Mouse (Mus musculus) CD4-positive helper T cell, adult 2 months (primary cell): ENCODE results near the gene Dync2h1.
"Not testable (repeated sequence)": the region's sequence is repeated elsewhere in the genome, so short reads cannot be mapped to it uniquely, and the experiment has no call there.

Source experiments
- DNase-seq: peaks from one replicate; pipeline ENCODE4 v3.0.0-alpha.2; 2012; ENCODE audit warnings: low read depth, missing footprints, low spot score

Dync2h1 gene

DNA sequence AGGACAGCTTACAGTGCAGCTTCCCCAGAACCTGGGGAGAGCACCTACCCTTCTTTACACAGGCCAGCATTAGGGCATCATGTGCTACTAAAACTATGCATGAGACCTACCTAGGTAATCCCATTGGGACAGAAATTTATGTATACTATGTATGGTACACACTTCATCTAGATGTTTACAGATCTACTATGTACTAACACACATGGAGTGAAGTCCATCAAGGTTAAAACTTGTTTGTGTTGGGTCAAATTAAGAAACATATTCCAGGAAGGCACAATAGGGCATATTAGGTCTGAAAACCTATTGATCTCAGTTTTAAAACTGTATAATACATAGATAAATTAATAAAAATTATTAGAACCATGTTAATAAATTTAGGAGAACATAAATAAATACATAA, 168.6 kb downstream of the Dync2h1 start:
- DNase-seq = no peak

DNA sequence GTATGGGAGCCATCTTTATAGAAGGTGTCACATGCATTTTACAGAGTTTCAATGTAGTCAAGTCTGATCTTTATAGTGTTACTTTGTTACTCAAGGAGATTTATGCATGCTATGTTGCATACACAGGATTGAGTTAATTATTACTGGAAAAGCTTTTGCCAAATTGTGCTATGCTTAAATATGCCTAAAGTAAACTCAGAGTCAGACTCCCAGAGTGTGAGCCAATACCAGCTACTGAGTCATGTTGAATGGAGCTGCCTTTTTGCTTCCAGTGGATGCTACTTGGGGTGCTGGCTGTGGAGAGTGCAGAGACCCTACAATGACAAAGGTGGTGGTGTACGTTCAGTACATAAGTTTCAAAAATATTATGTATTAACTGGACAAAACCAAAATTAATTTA, 169.5 kb downstream of the Dync2h1 start:
- no peak for DNase-seq

DNA sequence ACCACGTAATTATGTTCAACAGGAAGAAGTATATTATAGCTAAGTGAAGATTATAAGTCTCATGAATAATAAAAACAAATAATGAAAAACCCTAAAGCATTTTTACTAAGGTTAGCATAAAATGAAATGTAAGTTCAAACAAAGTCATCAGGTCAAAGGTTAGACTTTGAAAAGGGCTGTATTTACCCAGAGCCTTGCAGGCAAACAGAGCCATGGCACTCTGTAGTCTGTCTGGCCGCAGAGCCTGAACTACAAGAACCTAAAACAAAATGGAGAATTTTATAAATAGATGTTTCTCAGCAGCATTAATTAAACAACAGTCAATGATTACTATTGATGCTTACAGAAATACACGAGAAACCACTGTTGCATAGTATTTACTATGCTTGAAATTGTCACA, 174.5 kb downstream of the Dync2h1 start:
- no peak for DNase-seq

DNA sequence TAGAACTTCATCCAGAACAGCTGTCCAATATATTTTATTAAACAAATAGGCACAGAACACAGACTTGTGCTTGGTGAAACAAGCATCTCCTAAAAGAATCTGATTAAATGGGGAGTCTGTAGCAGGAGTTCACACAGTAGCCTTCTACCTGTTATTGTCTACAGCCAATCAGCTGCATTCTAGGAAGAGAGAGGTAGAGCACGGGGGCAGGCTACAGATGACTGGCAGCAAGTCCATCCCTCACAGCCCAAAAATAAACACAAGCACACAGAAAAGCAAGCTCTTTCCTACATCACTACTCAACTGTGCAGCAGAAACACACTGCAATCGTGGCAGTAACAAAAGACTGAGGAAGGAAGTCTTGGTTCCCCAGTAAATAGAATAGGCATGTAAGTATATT, 189.4 kb downstream of the Dync2h1 start:
- DNase-seq = no peak

DNA sequence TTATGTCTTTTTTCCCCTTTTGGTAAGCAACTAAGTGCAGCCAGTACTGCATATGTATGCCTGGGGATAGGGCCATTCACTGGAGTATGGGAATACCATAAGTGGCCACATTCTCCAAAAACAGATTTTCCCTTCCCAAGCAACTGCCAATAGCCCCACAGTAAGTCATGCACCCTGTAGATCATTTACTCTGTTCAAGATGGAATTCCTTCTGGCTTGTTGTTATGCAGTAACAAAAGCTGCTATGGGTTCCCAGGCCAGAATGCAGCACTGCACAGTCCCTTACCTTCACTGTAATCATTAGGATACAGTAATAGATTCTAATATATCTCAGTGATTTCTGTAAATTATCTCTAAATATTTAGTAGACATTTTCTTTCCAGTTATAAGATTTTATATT, 190.0 kb downstream of the Dync2h1 start:
- no peak for DNase-seq

DNA sequence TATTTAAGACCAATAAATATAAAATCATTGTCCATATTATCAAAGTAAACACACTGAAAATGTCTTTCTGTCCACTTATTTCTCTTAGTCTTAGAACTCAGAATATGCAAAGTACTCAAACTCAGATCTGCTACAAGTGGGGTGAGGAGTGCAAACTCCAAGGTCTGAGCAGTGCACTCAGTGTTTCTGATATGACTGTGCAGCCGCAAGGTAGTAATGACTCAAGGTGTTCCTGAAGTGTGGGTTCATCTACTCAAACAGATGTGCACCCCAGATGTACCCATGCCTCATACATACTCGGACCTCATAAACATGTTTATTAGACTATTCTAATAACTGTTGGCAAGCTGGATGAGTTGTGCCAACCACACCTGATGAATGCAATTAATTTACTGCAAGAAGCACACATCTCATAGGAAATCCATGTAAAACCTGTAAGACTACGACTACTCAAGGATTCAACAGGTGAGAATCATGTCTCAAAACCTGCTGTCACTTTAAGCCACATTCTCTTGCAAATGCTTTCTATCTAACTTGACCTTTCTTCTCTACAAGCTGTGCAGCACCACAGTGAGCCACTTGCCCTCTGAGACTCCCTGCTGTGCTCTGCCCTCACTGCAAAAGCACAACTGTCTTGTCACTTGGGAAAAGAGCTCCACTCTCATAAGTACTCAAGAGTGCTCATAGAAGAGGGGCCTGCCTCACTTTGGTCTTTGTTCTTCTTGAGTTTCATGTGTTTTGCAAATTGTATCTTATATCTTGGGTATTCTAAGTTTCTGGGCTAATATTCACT, 195.2 kb downstream of the Dync2h1 start:
- DNase-seq = no peak

DNA sequence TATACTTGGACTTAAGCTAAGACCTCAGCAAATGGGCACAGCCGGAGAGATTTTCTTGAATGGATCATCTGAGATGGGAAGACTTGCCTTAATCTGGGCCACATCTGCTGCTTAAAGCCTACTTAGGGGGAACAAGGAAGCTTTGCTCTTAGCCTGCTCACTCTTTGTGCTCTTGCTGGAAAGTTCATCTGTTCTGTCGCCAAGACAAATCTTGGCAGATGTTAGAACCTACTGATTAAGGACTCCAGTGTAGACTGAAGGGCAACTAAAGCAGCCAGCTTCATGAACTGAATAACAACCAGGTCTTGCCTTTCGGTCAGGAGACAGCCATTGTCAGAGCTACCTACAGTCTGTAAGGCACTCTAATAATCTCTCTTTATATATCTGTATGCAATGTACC, 198.1 kb downstream of the Dync2h1 start:
- DNase-seq = no peak

DNA sequence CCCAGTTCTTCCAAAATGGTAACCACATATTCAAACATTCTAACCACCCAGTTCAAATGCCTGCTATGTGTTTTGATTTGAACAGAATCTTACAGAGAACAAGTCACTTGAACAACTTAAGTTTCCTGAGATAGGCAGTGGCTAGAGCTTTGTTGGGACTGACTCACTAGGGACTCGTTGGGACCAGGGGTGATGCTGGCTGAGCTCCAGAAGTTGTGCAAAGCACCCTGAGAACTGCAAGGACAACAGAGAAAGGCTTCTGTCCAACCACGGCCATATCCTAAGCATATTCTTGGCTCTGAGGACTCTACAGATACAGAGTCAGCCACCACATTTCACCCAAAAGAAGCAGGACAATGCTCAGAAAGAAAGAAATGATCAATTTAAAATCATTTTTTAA, 215.1 kb downstream of the Dync2h1 start:
- DNase-seq = no peak

DNA sequence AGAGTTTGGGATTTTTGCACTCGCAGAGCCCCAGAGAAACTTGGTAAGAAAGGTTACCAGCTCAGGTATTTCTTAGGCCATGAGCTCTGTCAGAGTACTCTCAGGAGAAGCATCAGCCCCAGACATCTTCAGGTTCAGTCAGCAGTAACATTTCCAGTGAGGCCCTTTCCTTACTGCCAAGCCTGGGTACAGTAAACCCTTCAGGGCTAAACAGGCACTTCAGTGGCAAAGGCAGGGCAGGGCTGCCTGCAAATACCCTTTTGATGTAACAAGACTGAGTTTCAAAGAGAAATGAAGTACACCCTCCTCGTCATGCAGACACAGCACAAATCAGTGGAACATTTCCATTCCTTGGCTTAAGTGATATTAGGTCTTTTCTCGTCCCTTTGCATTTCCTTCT, 219.2 kb downstream of the Dync2h1 start:
- DNase-seq = no peak

DNA sequence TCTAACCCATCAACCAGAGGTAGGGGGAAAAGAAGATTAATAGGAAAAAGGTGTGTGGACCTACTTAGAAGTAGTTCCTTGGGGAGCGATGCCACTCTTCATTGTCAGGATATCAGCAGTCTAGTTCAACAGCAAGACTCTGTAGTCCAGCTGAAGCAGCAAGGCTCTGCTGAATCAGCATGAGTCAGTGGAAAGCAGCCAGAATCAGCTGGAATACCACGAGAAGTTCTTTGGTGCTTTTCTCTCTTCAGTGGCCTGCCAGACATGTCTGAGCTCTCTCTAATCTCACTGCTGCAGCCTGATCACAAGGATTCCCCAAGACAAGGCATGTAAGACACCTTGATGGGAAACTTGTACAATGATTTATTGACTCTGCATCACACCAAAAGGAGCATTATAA, 225.9 kb downstream of the Dync2h1 start:
- DNase-seq = no peak

DNA sequence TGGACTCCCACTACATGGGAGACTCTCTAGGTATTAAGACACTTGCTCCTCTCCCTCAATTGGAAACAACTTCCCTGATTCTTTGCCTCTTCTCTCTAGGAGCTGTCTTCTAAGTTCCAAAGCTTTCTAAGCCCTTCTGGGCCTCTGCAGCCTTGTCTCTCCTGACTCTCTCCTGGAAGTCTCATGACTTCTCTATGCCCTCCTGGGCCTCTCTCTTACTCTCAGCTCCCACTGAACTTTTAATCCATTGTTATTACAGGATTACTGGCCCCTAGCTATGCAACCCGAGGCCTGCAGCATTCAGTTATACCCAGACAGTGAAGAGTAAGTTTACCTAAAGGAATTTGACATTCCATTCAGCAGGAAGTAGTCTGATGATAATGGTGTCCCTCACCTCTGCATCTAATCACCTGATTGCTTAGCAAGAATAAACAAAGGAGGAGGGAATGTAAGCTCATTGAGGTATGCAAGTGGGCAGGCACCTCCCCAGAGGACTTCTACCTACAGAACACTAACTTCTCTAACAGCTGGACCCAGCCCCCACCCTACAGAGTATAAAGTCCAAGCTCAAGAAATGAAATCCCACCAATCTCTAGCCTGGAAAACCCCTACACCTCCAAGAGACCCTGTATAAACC, 256.7 kb downstream of the Dync2h1 start:
- no peak for DNase-seq

DNA sequence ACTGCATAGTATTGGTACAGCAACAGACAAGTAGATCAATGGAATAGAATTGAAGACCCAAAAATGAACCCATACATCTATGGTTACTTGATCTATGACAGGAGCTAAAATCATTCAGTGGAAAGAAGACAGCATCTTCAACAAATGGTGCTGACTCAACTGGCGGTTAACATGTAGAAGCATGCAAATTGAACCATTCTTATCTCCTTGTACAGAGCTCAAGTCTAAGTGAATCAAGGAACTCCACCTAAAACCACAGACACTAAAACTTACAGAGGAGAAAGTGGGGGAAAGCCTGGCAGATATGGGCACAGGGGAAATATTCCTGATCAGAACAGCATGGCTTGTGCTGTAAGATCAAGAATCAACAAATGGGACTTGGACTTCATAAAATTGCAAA, 270.8 kb downstream of the Dync2h1 start:
- DNase-seq = no peak

DNA sequence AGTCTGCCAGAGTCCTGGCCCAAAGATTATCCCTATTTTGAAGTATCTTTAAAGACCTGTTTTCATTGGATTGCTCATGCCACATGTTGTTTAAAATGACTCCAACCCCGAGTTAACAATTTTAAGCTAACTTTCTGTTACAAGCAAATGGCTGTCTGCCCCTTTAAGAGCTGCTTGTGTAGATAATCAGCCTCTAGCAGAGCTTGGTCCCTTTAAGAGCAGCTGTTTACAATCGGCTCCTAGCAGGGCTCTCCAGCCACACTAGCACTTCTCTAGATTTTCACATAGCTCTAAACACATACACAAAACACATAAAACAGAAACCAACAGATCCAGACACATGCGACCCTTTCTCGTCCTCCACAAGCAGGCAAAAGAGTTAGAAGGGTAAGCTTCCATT, 273.7 kb downstream of the Dync2h1 start:
- not testable (repeated sequence) for DNase-seq

DNA sequence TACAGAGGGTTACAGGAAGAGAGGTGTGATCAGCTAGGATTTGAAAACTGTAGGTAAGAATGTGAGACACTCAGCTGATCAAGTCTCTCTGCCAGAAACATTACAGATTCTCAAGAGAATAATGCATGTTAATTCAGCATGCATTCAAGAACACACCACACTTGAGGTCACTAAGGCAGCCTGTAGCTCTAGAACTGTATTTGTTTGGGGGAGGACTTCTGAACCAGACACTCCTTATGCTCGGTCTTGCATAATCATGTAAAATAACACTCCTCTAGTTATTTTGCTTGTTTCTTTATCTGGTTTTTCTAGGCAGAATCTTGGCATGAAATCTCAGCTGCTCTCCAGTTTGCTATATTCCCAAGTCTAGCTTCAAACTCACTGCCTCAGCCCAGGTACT, 282.6 kb downstream of the Dync2h1 start:
- DNase-seq = no peak

DNA sequence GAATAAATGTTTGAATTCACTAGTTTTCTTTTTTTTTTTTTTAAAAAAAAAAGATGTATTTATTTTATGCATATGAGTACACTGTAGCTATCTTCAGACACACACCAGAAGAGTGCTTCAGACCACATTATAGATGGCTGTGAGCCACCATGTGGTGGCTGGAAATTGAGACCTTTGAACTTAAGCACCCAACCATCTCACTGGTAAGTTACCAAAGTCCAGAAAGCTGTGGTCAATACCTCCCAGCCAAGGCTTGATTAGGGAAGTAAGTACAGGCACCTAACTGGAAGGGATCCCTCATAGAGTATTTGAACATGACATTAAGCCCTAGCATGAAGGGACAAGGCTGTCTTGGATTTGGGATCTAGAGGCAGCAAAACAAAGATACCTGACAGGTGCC, 292.9 kb downstream of the Dync2h1 start:
- DNase-seq = no peak

DNA sequence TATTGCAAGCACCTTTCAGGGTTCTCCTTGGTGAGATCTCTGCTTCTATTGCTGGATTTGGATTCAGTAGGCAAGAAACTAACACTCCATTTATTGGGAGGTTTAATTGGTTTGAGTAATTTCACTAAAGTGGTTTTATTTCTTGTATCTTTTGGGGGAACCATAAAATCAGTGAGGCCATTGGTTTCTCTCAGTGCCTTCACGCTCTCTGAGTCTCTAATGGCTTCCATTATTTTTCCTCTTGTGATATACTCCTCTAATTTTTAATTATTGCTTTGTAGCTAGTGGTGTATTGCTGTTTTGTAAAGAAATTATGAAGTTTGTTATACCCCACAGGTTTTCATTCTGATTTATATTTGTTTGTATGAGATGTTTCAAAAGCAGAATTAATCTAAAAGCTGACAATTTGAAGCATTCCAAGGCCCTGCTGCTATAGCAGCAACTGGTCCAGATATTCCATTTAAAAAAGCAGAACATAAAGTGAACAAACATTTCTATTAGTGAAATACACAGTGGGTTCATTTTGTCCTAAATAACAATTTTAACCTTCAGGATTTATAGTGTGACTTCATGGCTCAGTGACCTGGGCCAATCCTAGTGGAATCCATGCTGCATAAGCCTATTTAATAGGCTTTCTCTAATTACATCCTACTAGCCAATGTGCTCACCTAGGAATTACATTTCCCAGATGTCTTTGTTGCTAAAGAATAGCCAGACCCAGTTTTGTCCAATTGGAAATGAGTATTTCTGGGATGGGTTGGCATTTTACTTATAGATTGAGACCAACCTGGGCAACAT, 302.9 kb downstream of the Dync2h1 start:
- no peak for DNase-seq
